Mouse (Mus musculus): ENCODE results near the gene Zfp69. TPM values are rescaled to one million over a fixed set of nuclear protein-coding genes. Genes with fewer than 3 reads are reported as not detected.

Gene Zfp69
- 1.9 and 2.2 TPM in 2 replicates for polyA plus RNA-seq (2012; rRNA removed; ENCODE audit: low replicate concordance)

DNA sequence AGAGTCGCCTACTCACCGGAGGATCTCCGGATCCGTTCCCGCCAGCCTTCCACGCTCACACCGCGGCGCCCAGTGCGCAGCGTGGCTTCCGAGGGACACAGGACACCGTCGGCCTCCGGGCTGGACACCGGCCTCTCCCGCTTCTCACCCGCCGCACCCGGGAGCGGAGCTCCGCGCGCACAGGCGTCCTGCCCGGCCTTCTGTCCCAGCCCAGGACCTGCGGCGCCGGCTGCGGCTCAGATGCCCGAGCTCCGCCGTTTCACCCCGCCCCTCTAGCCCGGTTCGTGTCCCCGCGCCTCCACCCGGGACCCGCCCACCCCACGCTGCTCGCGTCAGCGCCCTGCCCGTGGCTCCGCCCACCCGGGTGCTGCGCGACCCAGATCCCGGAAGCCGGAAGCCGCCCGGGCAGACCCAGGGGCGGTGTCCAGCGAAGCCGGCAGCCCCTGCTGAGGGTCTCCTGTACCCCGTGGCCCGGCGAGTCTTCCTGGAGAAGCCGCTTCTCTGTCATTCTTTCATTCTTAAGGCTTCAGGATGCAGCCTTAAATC is at the start of gene Zfp69:
Gene Zfp69, minus strand, starts transcription at position 272 of the 546 bp plus-strand sequence.

DNA sequence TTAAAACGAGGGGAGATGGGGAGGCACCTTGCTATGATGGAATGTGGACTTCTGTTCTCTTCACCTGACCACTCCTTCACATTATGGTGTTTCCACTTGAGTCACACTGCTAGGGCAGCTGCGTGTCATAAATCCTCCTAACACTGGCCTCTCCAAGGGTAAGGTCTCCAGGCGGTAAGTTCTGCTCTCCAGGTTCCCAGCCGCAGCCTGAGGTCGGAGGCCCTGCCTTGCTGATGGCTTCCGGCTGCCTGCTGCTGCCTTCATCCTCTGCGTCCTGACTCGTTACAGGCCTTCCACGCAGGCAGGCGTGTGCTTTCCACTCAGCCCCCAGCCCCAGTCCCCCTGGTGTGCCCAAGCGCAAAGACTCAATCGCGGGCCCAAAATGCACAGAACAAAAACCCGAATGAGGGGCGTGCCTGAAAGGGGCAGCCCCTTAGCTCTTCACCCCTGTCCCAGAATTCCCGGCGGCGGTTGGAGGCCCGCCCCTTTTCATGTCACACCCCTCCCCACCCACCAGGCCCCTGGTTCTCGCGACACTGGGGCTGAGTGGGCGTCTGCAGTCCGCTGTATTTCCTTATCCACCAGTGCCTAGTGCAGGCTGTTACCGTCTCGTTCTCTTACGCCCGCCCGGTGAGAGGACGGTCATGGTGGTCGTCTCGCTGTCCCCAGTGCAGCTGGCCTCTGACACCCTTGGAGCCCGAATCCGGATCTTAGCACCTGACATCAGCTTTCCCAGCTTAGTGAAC is 26.8 kb downstream of the Zfp69 start, which contains the start of gene Exo5:
Gene Exo5, minus strand, starts transcription at position 464 of the 746 bp plus-strand sequence.

Other genes starting within 250 kb of the Zfp69 start
- gene Kcnq4, start 203.1 kb downstream of the Zfp69 start, polyA plus RNA-seq (2012; rRNA removed; ENCODE audit: low replicate concordance): 18.7 and 22.7 TPM in 2 replicates
- 147 and 239 TPM in 2 replicates for gene Nfyc, start 120.1 kb downstream of the Zfp69 start, polyA plus RNA-seq (2012; rRNA removed; ENCODE audit: low replicate concordance)
- gene Rims3, start 96.9 kb downstream of the Zfp69 start, polyA plus RNA-seq (2012; rRNA removed; ENCODE audit: low replicate concordance): 0.76 and 1.0 TPM in 2 replicates
- 3.0 and 4.6 TPM in 2 replicates for gene Exo5, start 26.7 kb downstream of the Zfp69 start, polyA plus RNA-seq (2012; rRNA removed; ENCODE audit: low replicate concordance)
- 39.2 and 49.0 TPM in 2 replicates for gene Smap2, start 65.5 kb upstream of the Zfp69 start, polyA plus RNA-seq (2012; rRNA removed; ENCODE audit: low replicate concordance)
- 1.3 and 3.6 TPM in 2 replicates for gene Col9a2, start 87.7 kb upstream of the Zfp69 start, polyA plus RNA-seq (2012; rRNA removed; ENCODE audit: low replicate concordance)
- gene Zmpste24, start 146.5 kb upstream of the Zfp69 start, polyA plus RNA-seq (2012; rRNA removed; ENCODE audit: low replicate concordance): 15.7 and 27.5 TPM in 2 replicates
- gene Tmco2, start 157.5 kb upstream of the Zfp69 start, polyA plus RNA-seq (2012; rRNA removed; ENCODE audit: low replicate concordance): not detected in 2 replicates